Mouse (Mus musculus): ENCODE data around the gene Mertk. TPM values are rescaled to one million over a fixed set of nuclear protein-coding genes. Genes with fewer than 3 reads are reported as not detected.
A peak's percentile ranks its signal among the peaks of the same experiment; 100 is the strongest.

The Mertk gene
- total and polyA plus RNA-seq, 2 experiments from 2014 or later = 3.0 to 6.3 TPM

- Histone ChIP-seq H3K27ac (no peak overlapping the region), H3K27me3 (ENCODE audit: insufficient read depth, low read length) (no peaks in the 10 kb centered on the region), H3K36me3 (ENCODE audit: insufficient read depth, low read length) (no peaks in the 10 kb centered on the region), H3K4me1 (ENCODE audit: insufficient read depth, low read length) (peaks cover 9% of the 10 kb centered on the region), H3K9ac (replicated peaks; ENCODE audit: low read length) (no peak overlapping the region), H3K4me2 (ENCODE audit: low read depth, low read length) (no peak overlapping the region), H3K9me3 (ENCODE audit: low read length) (no peaks in the 10 kb centered on the region), H3K4me3 (ENCODE audit: low read length) (no peak overlapping the region)
- 78% methylated on average over 1 of the region's 1 CpGs for WGBS
- no peak for TF ChIP-seq CTCF (IDR thresholded peaks at IDR 0.05; ENCODE audit: low read depth)
- DNase-seq (ENCODE audit: low spot score) (no peak), ATAC-seq (no peak)
Observed at GRCm38 (mm10) chr2:128816311-128816710, 117.6 kb downstream of the Mertk start.

GRCm38 (mm10) chr2:128816916-128817315 lies 118.2 kb downstream of the Mertk start:
- no peak for TF ChIP-seq CTCF (IDR thresholded peaks at IDR 0.05; ENCODE audit: low read depth)
- Histone ChIP-seq H3K27ac (no peak overlapping the region), H3K9ac (replicated peaks; ENCODE audit: low read length) (no peak overlapping the region), H3K36me3 (ENCODE audit: insufficient read depth, low read length) (no peaks in the 10 kb centered on the region), H3K27me3 (ENCODE audit: insufficient read depth, low read length) (no peaks in the 10 kb centered on the region), H3K4me3 (ENCODE audit: low read length) (peak overlapping the region; percentile 88), H3K4me1 (ENCODE audit: insufficient read depth, low read length) (peaks cover 9% of the 10 kb centered on the region), H3K9me3 (ENCODE audit: low read length) (no peaks in the 10 kb centered on the region), H3K4me2 (ENCODE audit: low read depth, low read length) (peak overlapping the region; percentile 69)
- ATAC-seq = no peak
- no peak for DNase-seq (ENCODE audit: low spot score)
- WGBS = 33% methylated on average over 6 of the region's 6 CpGs

- Histone ChIP-seq H3K9ac (replicated peaks; ENCODE audit: low read length) (peak overlapping the region; percentile 24; the same call in 1 of the 2 replicates), H3K4me1 (ENCODE audit: insufficient read depth, low read length) (peaks cover 9% of the 10 kb centered on the region), H3K9me3 (ENCODE audit: low read length) (no peaks in the 10 kb centered on the region), H3K4me3 (ENCODE audit: low read length) (peak overlapping the region; percentile 88), H3K4me2 (ENCODE audit: low read depth, low read length) (peak overlapping the region; percentile 69), H3K27me3 (ENCODE audit: insufficient read depth, low read length) (no peaks in the 10 kb centered on the region), H3K36me3 (ENCODE audit: insufficient read depth, low read length) (no peaks in the 10 kb centered on the region), H3K27ac (peak overlapping the region; percentile 95)
- peak; percentile 89 for DNase-seq (ENCODE audit: low spot score)
- TF ChIP-seq CTCF (IDR thresholded peaks at IDR 0.05; ENCODE audit: low read depth) = peak; percentile 82
- WGBS = 2% methylated on average over 7 of the region's 7 CpGs
- ATAC-seq = peak; percentile 51
Observed at GRCm38 (mm10) chr2:128817387-128817785, 118.6 kb downstream of the Mertk start.

GRCm38 (mm10) chr2:128817786-128818681 lies 119.3 kb downstream of the Mertk start, which contains the start of gene Tmem87b:
Gene Tmem87b (plus strand): TSS chr2:128818118.
- H3K36me3 ChIP-seq (ENCODE audit: insufficient read depth, low read length) = no peaks in the 10 kb centered on the region
- ATAC-seq (peak; percentile 95), DNase-seq (ENCODE audit: low spot score) (peak; percentile 97)
- peak within 1 kb of the TSS; percentile 91 for H3K9ac ChIP-seq (replicated peaks; ENCODE audit: low read length)
- peak within 1 kb of the TSS; percentile 69 for H3K4me2 ChIP-seq (ENCODE audit: low read depth, low read length)
- H3K4me3 ChIP-seq (ENCODE audit: low read length) = peak within 1 kb of the TSS; percentile 88
- WGBS = under 1% methylated on average over 58 of the region's 59 CpGs
- TF ChIP-seq CTCF (IDR thresholded peaks at IDR 0.05; ENCODE audit: low read depth) = 0 out of 2 replicates have a peak, but pooled peaks have one; percentile 3
- H3K27ac ChIP-seq = peak within 1 kb of the TSS; percentile 95
- no peaks in the 10 kb centered on the region for H3K27me3 ChIP-seq (ENCODE audit: insufficient read depth, low read length)
- no peaks in the 10 kb centered on the region for H3K9me3 ChIP-seq (ENCODE audit: low read length)
- peaks cover 9% of the 10 kb centered on the region for H3K4me1 ChIP-seq (ENCODE audit: insufficient read depth, low read length)

- Histone ChIP-seq H3K36me3 (ENCODE audit: insufficient read depth, low read length) (no peaks in the 10 kb centered on the region), H3K9me3 (ENCODE audit: low read length) (no peaks in the 10 kb centered on the region), H3K4me1 (ENCODE audit: insufficient read depth, low read length) (peaks cover 9% of the 10 kb centered on the region), H3K9ac (replicated peaks; ENCODE audit: low read length) (peak overlapping the region; percentile 91), H3K4me3 (ENCODE audit: low read length) (peak overlapping the region; percentile 88), H3K4me2 (ENCODE audit: low read depth, low read length) (peak overlapping the region; percentile 69), H3K27ac (peak overlapping the region; percentile 95), H3K27me3 (ENCODE audit: insufficient read depth, low read length) (no peaks in the 10 kb centered on the region)
- WGBS = 11% methylated on average over 14 of the region's 14 CpGs
- ATAC-seq (no peak), DNase-seq (ENCODE audit: low spot score) (peak; percentile 13)
- TF ChIP-seq CTCF (IDR thresholded peaks at IDR 0.05; ENCODE audit: low read depth) = no peak
Observed at GRCm38 (mm10) chr2:128818956-128819643, 120.3 kb downstream of the Mertk start.

- no peak overlapping the region for H3K27ac ChIP-seq
- no peaks in the 10 kb centered on the region; the same call in 1 of the 2 replicates for H3K36me3 ChIP-seq (ENCODE audit: insufficient read depth, low read length)
- H3K4me2 ChIP-seq (ENCODE audit: low read depth, low read length) = no peak overlapping the region
- DNase-seq (ENCODE audit: low spot score) (no peak), ATAC-seq (no peak)
- H3K27me3 ChIP-seq (ENCODE audit: insufficient read depth, low read length) = no peaks in the 10 kb centered on the region
- peaks cover 9% of the 10 kb centered on the region for H3K4me1 ChIP-seq (ENCODE audit: insufficient read depth, low read length)
- no peaks in the 10 kb centered on the region for H3K9me3 ChIP-seq (ENCODE audit: low read length)
- no peak for TF ChIP-seq CTCF (IDR thresholded peaks at IDR 0.05; ENCODE audit: low read depth)
- 85% methylated on average over 2 of the region's 2 CpGs for WGBS
- no peak overlapping the region for H3K9ac ChIP-seq (replicated peaks; ENCODE audit: low read length)
- no peak overlapping the region for H3K4me3 ChIP-seq (ENCODE audit: low read length)
Observed at GRCm38 (mm10) chr2:128820631-128821030, 121.9 kb downstream of the Mertk start.
